Mouse (Mus musculus) megakaryocyte, embryonic 14.5 days (primary cell): ENCODE measurements around the gene Grk3.

Experiments
- FLI1 ChIP-seq: IDR thresholded peaks from 2 replicates; pipeline ENCODE4 v1.6.1; 2012; ENCODE audit warnings: low read length, inconsistent platforms, mixed read lengths
- GATA1 ChIP-seq: IDR thresholded peaks from 3 replicates; pipeline ENCODE4 v1.6.1; 2012; ENCODE audit warnings: mixed read lengths, low read length, inconsistent platforms, borderline replicate concordance

DNA sequence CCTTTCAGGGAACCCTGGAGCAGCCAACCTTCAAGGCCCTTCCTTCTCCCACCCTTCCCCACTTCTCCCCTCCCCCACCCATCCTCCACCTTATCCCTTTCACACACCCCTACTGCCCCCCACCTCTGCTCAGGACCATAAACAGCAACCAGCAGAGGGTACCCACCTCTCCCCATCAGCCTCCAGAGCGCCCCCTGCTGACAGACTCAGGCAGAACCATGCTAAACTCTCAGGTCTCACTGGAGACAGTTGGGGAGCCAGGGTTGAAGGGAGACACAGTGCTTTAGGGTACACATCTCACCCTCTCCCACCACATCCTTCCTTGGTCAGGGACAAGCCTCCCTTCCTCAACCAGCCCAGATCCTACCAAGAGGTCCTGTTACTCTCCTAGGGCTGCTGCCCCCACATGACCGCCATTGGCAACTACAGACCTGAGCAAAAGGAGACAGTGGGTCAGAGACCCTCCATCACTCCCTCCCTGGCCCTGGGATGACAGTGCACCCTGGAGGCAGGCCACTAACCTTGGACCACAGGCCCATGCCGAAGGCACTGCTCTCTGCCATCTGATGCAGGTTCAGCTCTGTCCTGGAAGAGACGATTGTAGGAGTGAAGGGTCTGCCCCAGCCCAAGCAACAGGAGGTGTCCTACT lies 150.7 kb downstream of the Grk3 start:
- TF ChIP-seq GATA1: no peak
- no peak for TF ChIP-seq FLI1
